In genomic region chr3:61368446-61368845, GRCm38 (mm10) we compare ENCODE assay signal across 11 mouse cellular contexts. TPM values are rescaled to one million over a fixed set of nuclear protein-coding genes. Genes with fewer than 3 reads are reported as not detected.
DNase-seq lines count a peak whose midpoint lies in the region; ATAC-seq and TF ChIP-seq lines count a peak whose summit lies in the region.
"Had no signal": no experiment of that assay in that cellular context is flagged by ENCODE, and none has a peak within 500 bp of the region (broad histone marks: within the 10 kb centered on the region; RNA-seq: fewer than 3 reads in every experiment).

No protein-coding gene starts in this region.

- no peak for DNase-seq in forebrain, postnatal 0 days
- DNase-seq in midbrain, embryonic 10.5 days (ENCODE audit: low spot score), result no peak
- peak; percentile 38 for DNase-seq in naive thymus-derived CD4-positive, alpha-beta T cell, adult 2 months (ENCODE audit: low read depth)
- DNase-seq in right cerebral cortex, adult 2 months (ENCODE audit: low spot score in 2 of 2), result no peak
- DNase-seq in heart, adult 18-20 months, result no peak
- DNase-seq: adrenal gland, postnatal 10 days; kidney, postnatal 10 days had no signal

- no peak overlapping the region for H3K27ac ChIP-seq in forebrain, postnatal 0 days (ENCODE audit: low read depth, low read length)
- no peak overlapping the region for H3K27ac ChIP-seq in forebrain, embryonic 12.5 days
- H3K27ac ChIP-seq in midbrain, embryonic 13.5 days, result no peak overlapping the region
- no peak overlapping the region for H3K27ac ChIP-seq in midbrain, embryonic 10.5 days (replicated peaks)
- H3K27ac ChIP-seq in hindbrain, embryonic 16.5 days (ENCODE audit: low read depth, low read length), result no peak overlapping the region
- H3K27ac ChIP-seq: stomach, postnatal 0 days had no signal

- 95% methylated on average over 1 of the region's 1 CpGs for WGBS in forebrain, postnatal 0 days
- 89% methylated on average over 1 of the region's 1 CpGs for WGBS in forebrain, embryonic 12.5 days
- 98% methylated on average over 1 of the region's 1 CpGs for WGBS in midbrain, embryonic 13.5 days
- WGBS in midbrain, embryonic 10.5 days, result 100% methylated on average over 1 of the region's 1 CpGs
- WGBS in hindbrain, embryonic 16.5 days, result 85% methylated on average over 1 of the region's 1 CpGs

- TF ChIP-seq CTCF in forebrain, postnatal 0 days (IDR thresholded peaks at IDR 0.05; ENCODE audit: low read depth), result no peak

- H3K9me3 ChIP-seq in forebrain, postnatal 0 days (ENCODE audit: low read length), result no peaks in the 10 kb centered on the region
- no peaks in the 10 kb centered on the region for H3K9me3 ChIP-seq in forebrain, embryonic 12.5 days
- no peaks in the 10 kb centered on the region for H3K9me3 ChIP-seq in midbrain, embryonic 13.5 days
- no peaks in the 10 kb centered on the region for H3K9me3 ChIP-seq in midbrain, embryonic 10.5 days (replicated peaks)
- no peaks in the 10 kb centered on the region for H3K9me3 ChIP-seq in hindbrain, embryonic 16.5 days (ENCODE audit: control insufficient read depth, low read length)

- H3K4me2 ChIP-seq in forebrain, postnatal 0 days (ENCODE audit: low read depth), result peak overlapping the region; percentile 86; the same call in 1 of the 2 replicates
- no peak overlapping the region; the same call in 1 of the 2 replicates for H3K4me2 ChIP-seq in forebrain, embryonic 12.5 days
- H3K4me2 ChIP-seq in midbrain, embryonic 13.5 days (replicated peaks), result peak overlapping the region; percentile 41; the same call in 1 of the 2 replicates
- peak overlapping the region; percentile 28; the same call in 1 of the 2 replicates for H3K4me2 ChIP-seq in hindbrain, embryonic 16.5 days (ENCODE audit: low read length)

- H3K4me3 ChIP-seq in forebrain, postnatal 0 days (ENCODE audit: low read depth, low read length), result no peak overlapping the region
- H3K4me3 ChIP-seq in forebrain, embryonic 12.5 days (replicated peaks), result no peak overlapping the region
- no peak overlapping the region for H3K4me3 ChIP-seq in midbrain, embryonic 13.5 days (replicated peaks)
- no peak overlapping the region for H3K4me3 ChIP-seq in midbrain, embryonic 10.5 days
- H3K4me3 ChIP-seq in hindbrain, embryonic 16.5 days (ENCODE audit: low read length), result no peak overlapping the region

- H3K36me3 ChIP-seq in forebrain, postnatal 0 days (ENCODE audit: insufficient read depth), result 0 out of 2 replicates have a peak, but pooled peaks cover 5% of the 10 kb centered on the region
- H3K36me3 ChIP-seq in forebrain, embryonic 12.5 days (replicated peaks), result no peaks in the 10 kb centered on the region; the same call in 1 of the 2 replicates
- H3K36me3 ChIP-seq in midbrain, embryonic 13.5 days, result no peaks in the 10 kb centered on the region
- 0 out of 2 replicates have a peak, but pooled peaks cover 8% of the 10 kb centered on the region for H3K36me3 ChIP-seq in midbrain, embryonic 10.5 days
- H3K36me3 ChIP-seq in hindbrain, embryonic 16.5 days (ENCODE audit: control insufficient read depth, insufficient read depth, low read length), result no peaks in the 10 kb centered on the region

- no peaks in the 10 kb centered on the region for H3K27me3 ChIP-seq in forebrain, postnatal 0 days (ENCODE audit: insufficient read depth, low read length)
- H3K27me3 ChIP-seq in forebrain, embryonic 12.5 days, result no peaks in the 10 kb centered on the region
- H3K27me3 ChIP-seq in midbrain, embryonic 13.5 days, result no peaks in the 10 kb centered on the region
- H3K27me3 ChIP-seq in midbrain, embryonic 10.5 days (ENCODE audit: low read depth, poor library complexity, severe bottlenecking), result no peaks in the 10 kb centered on the region
- H3K27me3 ChIP-seq in hindbrain, embryonic 16.5 days (replicated peaks; ENCODE audit: control insufficient read depth, insufficient read depth, low read length), result no peaks in the 10 kb centered on the region

- no peak for ATAC-seq in forebrain, postnatal 0 days
- no peak for ATAC-seq in forebrain, embryonic 12.5 days (ENCODE audit: low FRiP score)
- no peak for ATAC-seq in midbrain, embryonic 13.5 days
- ATAC-seq in hindbrain, embryonic 16.5 days, result no peak

- no peak overlapping the region for H3K9ac ChIP-seq in forebrain, postnatal 0 days
- no peak overlapping the region for H3K9ac ChIP-seq in forebrain, embryonic 12.5 days
- no peak overlapping the region for H3K9ac ChIP-seq in midbrain, embryonic 13.5 days (replicated peaks)
- H3K9ac ChIP-seq in hindbrain, embryonic 16.5 days (ENCODE audit: low read depth, low read length), result no peak overlapping the region

- peaks cover 17% of the 10 kb centered on the region; the same call in 1 of the 2 replicates for H3K4me1 ChIP-seq in forebrain, postnatal 0 days (ENCODE audit: insufficient read depth)
- peaks cover 28% of the 10 kb centered on the region for H3K4me1 ChIP-seq in forebrain, embryonic 12.5 days
- peaks cover 39% of the 10 kb centered on the region for H3K4me1 ChIP-seq in midbrain, embryonic 13.5 days (replicated peaks)
- peaks cover 28% of the 10 kb centered on the region for H3K4me1 ChIP-seq in midbrain, embryonic 10.5 days
- peaks cover 16% of the 10 kb centered on the region for H3K4me1 ChIP-seq in hindbrain, embryonic 16.5 days (ENCODE audit: control insufficient read depth, insufficient read depth, low read depth, low read length)

RNA-seq across cellular contexts. Expression of gene B430305J03Rik, which starts 2.7 kb away (rescaled TPM):
- total RNA-seq in forebrain, postnatal 0 days (2014; rRNA removed), result 1.4 and 2.8 TPM in 2 replicates
- polyA plus RNA-seq in forebrain, postnatal 0 days (2015; fragmentation: Nextera tagmentation; extraction: Ambion mirVana), result not detected in 2 replicates
- not detected in 2 replicates for polyA plus RNA-seq in forebrain, embryonic 12.5 days (2016; fragmentation: Nextera tagmentation; extraction: Ambion mirVana)
- not detected in 2 replicates for polyA plus RNA-seq in midbrain, embryonic 13.5 days (2015; fragmentation: Nextera tagmentation; extraction: Ambion mirVana)
- not detected in 2 replicates for polyA plus RNA-seq in midbrain, embryonic 10.5 days (2016; fragmentation: Nextera tagmentation; extraction: Ambion mirVana)
- polyA plus RNA-seq in hindbrain, embryonic 16.5 days (2015; fragmentation: Nextera tagmentation; extraction: Ambion mirVana), result not detected in 2 replicates
- total RNA-seq in heart, adult 18-20 months (2021), result under 1 TPM in 1 of 2 experiments, not detected in 1; 0.08 TPM
- polyA plus RNA-seq: stomach, postnatal 0 days had no signal

RNA-seq across cellular contexts. Expression of gene Rap2b, which starts 7.0 kb away (rescaled TPM):
- total RNA-seq in forebrain, postnatal 0 days (2014; rRNA removed), result 7.4 and 9.7 TPM in 2 replicates
- polyA plus RNA-seq in forebrain, postnatal 0 days (2015; fragmentation: Nextera tagmentation; extraction: Ambion mirVana), result 16.6 and 21.2 TPM in 2 replicates
- 15.7 and 16.7 TPM in 2 replicates for polyA plus RNA-seq in forebrain, embryonic 12.5 days (2016; fragmentation: Nextera tagmentation; extraction: Ambion mirVana)
- polyA plus RNA-seq in midbrain, embryonic 13.5 days (2015; fragmentation: Nextera tagmentation; extraction: Ambion mirVana), result 11.9 and 12.0 TPM in 2 replicates
- 9.7 and 11.6 TPM in 2 replicates for polyA plus RNA-seq in midbrain, embryonic 10.5 days (2016; fragmentation: Nextera tagmentation; extraction: Ambion mirVana)
- 10.3 and 10.7 TPM in 2 replicates for polyA plus RNA-seq in hindbrain, embryonic 16.5 days (2015; fragmentation: Nextera tagmentation; extraction: Ambion mirVana)
- 1 to 10 TPM; 2.1 to 2.4 TPM for total RNA-seq in heart, adult 18-20 months (2021)
